In the genomic region with DNA sequence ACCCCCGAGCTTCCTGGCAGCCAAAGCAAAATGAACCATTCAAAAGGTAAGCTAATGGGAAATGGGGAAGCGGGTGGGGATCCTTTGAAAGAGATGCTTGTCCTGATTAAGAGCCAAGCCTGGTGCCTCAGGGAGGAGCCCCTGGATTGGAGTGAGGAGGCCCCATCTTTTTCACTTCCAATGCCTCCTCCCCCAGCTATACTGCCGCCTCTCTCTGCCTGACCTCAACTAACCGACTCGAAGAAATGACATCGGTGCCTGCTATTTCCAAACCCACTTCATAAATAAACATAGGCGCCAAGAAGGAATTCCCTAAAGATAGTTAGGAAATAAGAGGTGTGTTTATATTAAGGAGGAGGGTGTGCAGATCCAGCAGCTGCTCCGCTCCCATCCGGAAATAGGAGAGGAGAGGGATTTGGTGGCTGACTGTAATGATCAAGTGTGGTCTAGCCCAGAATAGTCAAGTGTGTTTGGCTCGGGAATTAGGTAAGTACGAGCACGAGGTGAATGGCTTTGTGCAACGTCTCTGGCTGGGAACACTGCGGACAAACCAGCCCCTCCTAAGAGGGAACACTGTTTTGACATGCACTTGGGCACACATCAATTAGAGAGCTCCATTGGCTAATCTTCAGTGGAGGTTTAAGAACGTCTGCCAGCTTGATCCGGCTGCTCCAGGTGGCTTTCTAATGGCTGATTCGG, we compare ENCODE assay signal across 12 mouse cellular contexts.
DNase-seq lines count a peak whose midpoint lies in the region; ATAC-seq lines count a peak whose summit lies in the region.
"Had no signal": no experiment of that assay in that cellular context is flagged by ENCODE, and none has a peak within 500 bp of the region (broad histone marks: within the 10 kb centered on the region; RNA-seq: fewer than 3 reads in every experiment).

No protein-coding gene starts in this region.

- ATAC-seq in hindbrain, embryonic 12.5 days (ENCODE audit: low FRiP score), result no peak
- no peak for ATAC-seq in hindbrain, embryonic 11.5 days (ENCODE audit: low FRiP score)
- peak; percentile 76 for ATAC-seq in embryonic facial prominence, embryonic 14.5 days (ENCODE audit: low read depth)

- no peaks in the 10 kb centered on the region for H3K36me3 ChIP-seq in hindbrain, embryonic 12.5 days
- H3K36me3 ChIP-seq in hindbrain, embryonic 11.5 days (ENCODE audit: control insufficient read depth, insufficient read depth, low read length), result no peaks in the 10 kb centered on the region
- no peaks in the 10 kb centered on the region for H3K36me3 ChIP-seq in embryonic facial prominence, embryonic 10.5 days (replicated peaks)
- H3K36me3 ChIP-seq in embryonic facial prominence, embryonic 14.5 days (ENCODE audit: control insufficient read depth, insufficient read depth, low read length), result no peaks in the 10 kb centered on the region
- H3K36me3 ChIP-seq: neural tube, embryonic 12.5 days had no signal

- no peak overlapping the region for H3K4me3 ChIP-seq in hindbrain, embryonic 12.5 days
- no peak overlapping the region for H3K4me3 ChIP-seq in hindbrain, embryonic 11.5 days (ENCODE audit: low read depth, low read length)
- no peak overlapping the region for H3K4me3 ChIP-seq in embryonic facial prominence, embryonic 10.5 days
- no peak overlapping the region for H3K4me3 ChIP-seq in embryonic facial prominence, embryonic 14.5 days (ENCODE audit: low read depth, low read length)
- H3K4me3 ChIP-seq: neural tube, embryonic 12.5 days had no signal

- H3K9me3 ChIP-seq in hindbrain, embryonic 12.5 days (replicated peaks), result no peaks in the 10 kb centered on the region
- no peaks in the 10 kb centered on the region for H3K9me3 ChIP-seq in hindbrain, embryonic 11.5 days (ENCODE audit: control insufficient read depth, low read length)
- H3K9me3 ChIP-seq in embryonic facial prominence, embryonic 10.5 days, result no peaks in the 10 kb centered on the region
- no peaks in the 10 kb centered on the region for H3K9me3 ChIP-seq in embryonic facial prominence, embryonic 14.5 days (ENCODE audit: control insufficient read depth, low read length)
- H3K9me3 ChIP-seq: neural tube, embryonic 12.5 days had no signal

- peaks cover 36% of the 10 kb centered on the region for H3K4me1 ChIP-seq in hindbrain, embryonic 12.5 days
- H3K4me1 ChIP-seq in hindbrain, embryonic 11.5 days (replicated peaks; ENCODE audit: control insufficient read depth, insufficient read depth, low read length), result no peaks in the 10 kb centered on the region; the same call in 1 of the 2 replicates
- peaks cover 41% of the 10 kb centered on the region for H3K4me1 ChIP-seq in embryonic facial prominence, embryonic 10.5 days
- H3K4me1 ChIP-seq in embryonic facial prominence, embryonic 14.5 days (ENCODE audit: control insufficient read depth, insufficient read depth, low read length), result peaks cover 18% of the 10 kb centered on the region

- WGBS in hindbrain, embryonic 12.5 days, result 48% methylated on average over 17 of the region's 17 CpGs
- 56% methylated on average over 17 of the region's 17 CpGs for WGBS in hindbrain, embryonic 11.5 days
- WGBS in embryonic facial prominence, embryonic 10.5 days, result 43% methylated on average over 17 of the region's 17 CpGs
- WGBS in embryonic facial prominence, embryonic 14.5 days, result 30% methylated on average over 17 of the region's 17 CpGs

- H3K27ac ChIP-seq in hindbrain, embryonic 12.5 days, result peak overlapping the region; percentile 60
- no peak overlapping the region for H3K27ac ChIP-seq in hindbrain, embryonic 11.5 days (ENCODE audit: low read depth, low read length)
- peak overlapping the region; percentile 61 for H3K27ac ChIP-seq in embryonic facial prominence, embryonic 10.5 days (replicated peaks)
- no peak overlapping the region for H3K27ac ChIP-seq in embryonic facial prominence, embryonic 14.5 days (replicated peaks; ENCODE audit: low read depth, low read length)
- H3K27ac ChIP-seq: neural tube, embryonic 12.5 days had no signal

- peaks cover 6% of the 10 kb centered on the region for H3K27me3 ChIP-seq in hindbrain, embryonic 12.5 days
- no peaks in the 10 kb centered on the region for H3K27me3 ChIP-seq in hindbrain, embryonic 11.5 days (ENCODE audit: control insufficient read depth, insufficient read depth, low read length)
- H3K27me3 ChIP-seq in embryonic facial prominence, embryonic 10.5 days (replicated peaks; ENCODE audit: low read depth, poor library complexity, severe bottlenecking), result peaks cover 17% of the 10 kb centered on the region
- no peaks in the 10 kb centered on the region for H3K27me3 ChIP-seq in embryonic facial prominence, embryonic 14.5 days (replicated peaks; ENCODE audit: control insufficient read depth, insufficient read depth, low read length)
- H3K27me3 ChIP-seq: neural tube, embryonic 12.5 days had no signal

- no peak overlapping the region for H3K9ac ChIP-seq in hindbrain, embryonic 12.5 days
- H3K9ac ChIP-seq in hindbrain, embryonic 11.5 days (ENCODE audit: low read depth, low read length), result no peak overlapping the region
- H3K9ac ChIP-seq in embryonic facial prominence, embryonic 14.5 days (ENCODE audit: low read depth, low read length), result no peak overlapping the region
- H3K9ac ChIP-seq: neural tube, embryonic 12.5 days had no signal

- no peak for DNase-seq in hindbrain, embryonic 11.5 days (ENCODE audit: low spot score)
- DNase-seq in embryonic facial prominence, embryonic 10.5 days (ENCODE audit: low spot score), result no peak
- DNase-seq in embryonic facial prominence, embryonic 14.5 days (ENCODE audit: low spot score), result peak; percentile 75
- DNase-seq in lung, postnatal 10 days, result peak; percentile 30
- DNase-seq in layer of hippocampus, postnatal 14 days (ENCODE audit: low spot score in 2 of 2), result no peak
- DNase-seq in urinary bladder, postnatal 4 days (ENCODE audit: low spot score in 2 of 2), result no peak
- DNase-seq in embryo, embryonic 10.5 days (ENCODE audit: low spot score), result no peak
- DNase-seq: cerebellum, postnatal 14 days; thymus, adult 18-20 months had no signal

- no peak overlapping the region for H3K4me2 ChIP-seq in hindbrain, embryonic 12.5 days (replicated peaks)
- no peak overlapping the region for H3K4me2 ChIP-seq in hindbrain, embryonic 11.5 days (replicated peaks; ENCODE audit: low read depth, low read length)
- 0 out of 2 replicates have a peak overlapping the region, but pooled peaks have one; percentile 20 for H3K4me2 ChIP-seq in embryonic facial prominence, embryonic 14.5 days (ENCODE audit: low read depth, low read length)
- H3K4me2 ChIP-seq: liver, embryonic 11.5 days had no signal

Comparison
In these comparisons a context has a peak if more than half of its experiments do, and no peak if none do; other contexts are left out.
1. H3K27ac ChIP-seq: peak in hindbrain, embryonic 12.5 days (single experiment) and embryonic facial prominence, embryonic 10.5 days (single experiment); none in hindbrain, embryonic 11.5 days (single experiment) and embryonic facial prominence, embryonic 14.5 days (single experiment).
2. DNase-seq: peak in embryonic facial prominence, embryonic 14.5 days (single experiment) and lung, postnatal 10 days (single experiment); none in hindbrain, embryonic 11.5 days (single experiment), embryonic facial prominence, embryonic 10.5 days (single experiment), layer of hippocampus, postnatal 14 days (0 of 2), urinary bladder, postnatal 4 days (0 of 2) and embryo, embryonic 10.5 days (single experiment).